Mouse (Mus musculus): Measurements from ENCODE around the gene Recql5. TPM values are rescaled to one million over a fixed set of nuclear protein-coding genes. Genes with fewer than 3 reads are reported as not detected.

Gene Recql5
- polyA plus RNA-seq, 1 experiment from 2014 or later = 9.6 TPM

- 1% methylated on average over 16 of the region's 16 CpGs for WGBS
- no peak overlapping the region; a peak in 1 of 4 replicates for H3K27ac ChIP-seq (replicated peaks in 1 of 2; ENCODE audit: control insufficient read depth in 1 of 2, insufficient read depth in 1 of 2, low read depth in 2 of 2, low read length in 2 of 2)
These were observed 452 bp upstream of the Recql5 start for GRCm38 (mm10) chr11:115933747-115934110.

GRCm38 (mm10) chr11:115931235-115931634, 2.0 kb downstream of the Recql5 start:
- no peak overlapping the region for H3K4me3 ChIP-seq (ENCODE audit: control insufficient read depth in 1 of 2, insufficient read depth in 1 of 2, low read depth in 1 of 2, low read length in 2 of 2)
- no peak overlapping the region for H3K9ac ChIP-seq (ENCODE audit: low read length)
- H3K27me3 ChIP-seq (ENCODE audit: control insufficient read depth, insufficient read depth, low read length) = no peaks in the 10 kb centered on the region
- no peaks in the 10 kb centered on the region for H3K9me3 ChIP-seq (ENCODE audit: control insufficient read depth, low read length)
- no peak for ATAC-seq (ENCODE audit: insufficient number of reproducible peaks, insufficient read depth, low FRiP score, low read depth)
- 68% methylated on average over 3 of the region's 3 CpGs for WGBS
- H3K27ac ChIP-seq (replicated peaks in 1 of 2; ENCODE audit: control insufficient read depth in 1 of 2, insufficient read depth in 1 of 2, low read depth in 2 of 2, low read length in 2 of 2) = no peak overlapping the region
- no peak overlapping the region for H3K4me2 ChIP-seq (ENCODE audit: low read length)
- H3K4me1 ChIP-seq (ENCODE audit: control insufficient read depth in 2 of 2, insufficient read depth in 2 of 2, low read length in 2 of 2) = peaks cover 3 to 18% of the 10 kb centered on the region in 2 experiments
- peaks cover 39% of the 10 kb centered on the region for H3K36me3 ChIP-seq (ENCODE audit: control insufficient read depth, insufficient read depth, low read length)

More at GRCm38 (mm10) chr11:115933747-115934110, 452 bp upstream of the Recql5 start:
- Histone ChIP-seq H3K4me1 (ENCODE audit: control insufficient read depth in 2 of 2, insufficient read depth in 2 of 2, low read length in 2 of 2) (peaks cover 3 to 18% of the 10 kb centered on the region in 2 experiments), H3K36me3 (ENCODE audit: control insufficient read depth, insufficient read depth, low read length) (peaks cover 44% of the 10 kb centered on the region), H3K9me3 (ENCODE audit: control insufficient read depth, low read length) (no peaks in the 10 kb centered on the region), H3K27me3 (ENCODE audit: control insufficient read depth, insufficient read depth, low read length) (no peaks in the 10 kb centered on the region), H3K4me3 (ENCODE audit: control insufficient read depth in 1 of 2, insufficient read depth in 1 of 2, low read depth in 1 of 2, low read length in 2 of 2) (peak overlapping the region; percentile 87 to 98), H3K4me2 (ENCODE audit: low read length) (peak overlapping the region; percentile 95), H3K9ac (ENCODE audit: low read length) (peak overlapping the region; percentile 90)
- ATAC-seq (ENCODE audit: insufficient number of reproducible peaks, insufficient read depth, low FRiP score, low read depth) = 0 out of 2 replicates have a peak, but pooled peaks have one; percentile 10

GRCm38 (mm10) chr11:115929818-115930217, 3.5 kb downstream of the Recql5 start:
- Histone ChIP-seq H3K36me3 (ENCODE audit: control insufficient read depth, insufficient read depth, low read length) (peaks cover 36% of the 10 kb centered on the region), H3K9me3 (ENCODE audit: control insufficient read depth, low read length) (no peaks in the 10 kb centered on the region), H3K27ac (replicated peaks in 1 of 2; ENCODE audit: control insufficient read depth in 1 of 2, insufficient read depth in 1 of 2, low read depth in 2 of 2, low read length in 2 of 2) (no peak overlapping the region), H3K4me1 (ENCODE audit: control insufficient read depth in 2 of 2, insufficient read depth in 2 of 2, low read length in 2 of 2) (peaks cover 3 to 17% of the 10 kb centered on the region in 2 experiments), H3K4me2 (ENCODE audit: low read length) (no peak overlapping the region), H3K27me3 (ENCODE audit: control insufficient read depth, insufficient read depth, low read length) (no peaks in the 10 kb centered on the region), H3K9ac (ENCODE audit: low read length) (no peak overlapping the region), H3K4me3 (ENCODE audit: control insufficient read depth in 1 of 2, insufficient read depth in 1 of 2, low read depth in 1 of 2, low read length in 2 of 2) (no peak overlapping the region)
- no peak for ATAC-seq (ENCODE audit: insufficient number of reproducible peaks, insufficient read depth, low FRiP score, low read depth)
- WGBS = 77% methylated on average over 3 of the region's 3 CpGs

- Histone ChIP-seq H3K27me3 (ENCODE audit: control insufficient read depth, insufficient read depth, low read length) (no peaks in the 10 kb centered on the region), H3K4me3 (ENCODE audit: control insufficient read depth in 1 of 2, insufficient read depth in 1 of 2, low read depth in 1 of 2, low read length in 2 of 2) (no peak overlapping the region), H3K27ac (replicated peaks in 1 of 2; ENCODE audit: control insufficient read depth in 1 of 2, insufficient read depth in 1 of 2, low read depth in 2 of 2, low read length in 2 of 2) (no peak overlapping the region), H3K9ac (ENCODE audit: low read length) (no peak overlapping the region), H3K9me3 (ENCODE audit: control insufficient read depth, low read length) (no peaks in the 10 kb centered on the region), H3K36me3 (ENCODE audit: control insufficient read depth, insufficient read depth, low read length) (peaks cover 43% of the 10 kb centered on the region), H3K4me1 (ENCODE audit: control insufficient read depth in 2 of 2, insufficient read depth in 2 of 2, low read length in 2 of 2) (peaks cover 3 to 9% of the 10 kb centered on the region in 2 experiments), H3K4me2 (ENCODE audit: low read length) (no peak overlapping the region)
- no peak for ATAC-seq (ENCODE audit: insufficient number of reproducible peaks, insufficient read depth, low FRiP score, low read depth)
- WGBS = 89% methylated on average over 8 of the region's 8 CpGs
These were observed 4.2 kb downstream of the Recql5 start for GRCm38 (mm10) chr11:115929031-115929430.

GRCm38 (mm10) chr11:115921986-115922385, 11.3 kb downstream of the Recql5 start:
- no peak for ATAC-seq (ENCODE audit: insufficient number of reproducible peaks, insufficient read depth, low FRiP score, low read depth)
- Histone ChIP-seq H3K4me2 (ENCODE audit: low read length) (no peak overlapping the region), H3K4me1 (ENCODE audit: control insufficient read depth in 2 of 2, insufficient read depth in 2 of 2, low read length in 2 of 2) (no peaks in the 10 kb centered on the region), H3K9me3 (ENCODE audit: control insufficient read depth, low read length) (no peaks in the 10 kb centered on the region), H3K36me3 (ENCODE audit: control insufficient read depth, insufficient read depth, low read length) (peaks cover 56% of the 10 kb centered on the region), H3K27ac (replicated peaks in 1 of 2; ENCODE audit: control insufficient read depth in 1 of 2, insufficient read depth in 1 of 2, low read depth in 2 of 2, low read length in 2 of 2) (no peak overlapping the region), H3K9ac (ENCODE audit: low read length) (no peak overlapping the region), H3K4me3 (ENCODE audit: control insufficient read depth in 1 of 2, insufficient read depth in 1 of 2, low read depth in 1 of 2, low read length in 2 of 2) (no peak overlapping the region), H3K27me3 (ENCODE audit: control insufficient read depth, insufficient read depth, low read length) (no peaks in the 10 kb centered on the region)
- 87% methylated on average over 1 of the region's 1 CpGs for WGBS

GRCm38 (mm10) chr11:115920110-115920818, 13.0 kb downstream of the Recql5 start:
- ATAC-seq (ENCODE audit: insufficient number of reproducible peaks, insufficient read depth, low FRiP score, low read depth) = no peak
- H3K9me3 ChIP-seq (ENCODE audit: control insufficient read depth, low read length) = no peaks in the 10 kb centered on the region
- H3K4me3 ChIP-seq (ENCODE audit: control insufficient read depth in 1 of 2, insufficient read depth in 1 of 2, low read depth in 1 of 2, low read length in 2 of 2) = no peak overlapping the region
- no peak overlapping the region for H3K9ac ChIP-seq (ENCODE audit: low read length)
- H3K4me2 ChIP-seq (ENCODE audit: low read length) = no peak overlapping the region
- WGBS = 45% methylated on average over 6 of the region's 6 CpGs
- H3K4me1 ChIP-seq (ENCODE audit: control insufficient read depth in 2 of 2, insufficient read depth in 2 of 2, low read length in 2 of 2) = no peaks in the 10 kb centered on the region
- H3K27me3 ChIP-seq (ENCODE audit: control insufficient read depth, insufficient read depth, low read length) = no peaks in the 10 kb centered on the region
- no peak overlapping the region for H3K27ac ChIP-seq (replicated peaks in 1 of 2; ENCODE audit: control insufficient read depth in 1 of 2, insufficient read depth in 1 of 2, low read depth in 2 of 2, low read length in 2 of 2)
- H3K36me3 ChIP-seq (ENCODE audit: control insufficient read depth, insufficient read depth, low read length) = peaks cover 68% of the 10 kb centered on the region

- no peak for ATAC-seq (ENCODE audit: insufficient number of reproducible peaks, insufficient read depth, low FRiP score, low read depth)
- peaks cover 68% of the 10 kb centered on the region for H3K36me3 ChIP-seq (ENCODE audit: control insufficient read depth, insufficient read depth, low read length)
- H3K4me3 ChIP-seq (ENCODE audit: control insufficient read depth in 1 of 2, insufficient read depth in 1 of 2, low read depth in 1 of 2, low read length in 2 of 2) = no peak overlapping the region
- H3K4me1 ChIP-seq (ENCODE audit: control insufficient read depth in 2 of 2, insufficient read depth in 2 of 2, low read length in 2 of 2) = no peaks in the 10 kb centered on the region
- 85% methylated on average over 5 of the region's 5 CpGs for WGBS
- no peak overlapping the region for H3K4me2 ChIP-seq (ENCODE audit: low read length)
- H3K9ac ChIP-seq (ENCODE audit: low read length) = no peak overlapping the region
- no peaks in the 10 kb centered on the region for H3K27me3 ChIP-seq (ENCODE audit: control insufficient read depth, insufficient read depth, low read length)
- no peaks in the 10 kb centered on the region for H3K9me3 ChIP-seq (ENCODE audit: control insufficient read depth, low read length)
- no peak overlapping the region for H3K27ac ChIP-seq (replicated peaks in 1 of 2; ENCODE audit: control insufficient read depth in 1 of 2, insufficient read depth in 1 of 2, low read depth in 2 of 2, low read length in 2 of 2)
These were observed 14.2 kb downstream of the Recql5 start for GRCm38 (mm10) chr11:115919073-115919472.

- no peak for ATAC-seq (ENCODE audit: insufficient number of reproducible peaks, insufficient read depth, low FRiP score, low read depth)
These were observed 14.6 kb downstream of the Recql5 start for GRCm38 (mm10) chr11:115918637-115919036.

More at GRCm38 (mm10) chr11:115918637-115919036, 14.6 kb downstream of the Recql5 start:
- 91% methylated on average over 5 of the region's 5 CpGs for WGBS
- Histone ChIP-seq H3K36me3 (ENCODE audit: control insufficient read depth, insufficient read depth, low read length) (peaks cover 68% of the 10 kb centered on the region), H3K9ac (ENCODE audit: low read length) (no peak overlapping the region), H3K4me1 (ENCODE audit: control insufficient read depth in 2 of 2, insufficient read depth in 2 of 2, low read length in 2 of 2) (no peaks in the 10 kb centered on the region), H3K4me2 (ENCODE audit: low read length) (no peak overlapping the region), H3K27ac (replicated peaks in 1 of 2; ENCODE audit: control insufficient read depth in 1 of 2, insufficient read depth in 1 of 2, low read depth in 2 of 2, low read length in 2 of 2) (no peak overlapping the region), H3K9me3 (ENCODE audit: control insufficient read depth, low read length) (no peaks in the 10 kb centered on the region), H3K4me3 (ENCODE audit: control insufficient read depth in 1 of 2, insufficient read depth in 1 of 2, low read depth in 1 of 2, low read length in 2 of 2) (no peak overlapping the region), H3K27me3 (ENCODE audit: control insufficient read depth, insufficient read depth, low read length) (no peaks in the 10 kb centered on the region)

Measured in heart, embryonic 14.5 days (tissue).